Mouse (Mus musculus) heart, embryonic 15.5 days (tissue): ENCODE measurements around the gene Atp2a2. TPM values are rescaled to one million over a fixed set of nuclear protein-coding genes. Genes with fewer than 3 reads are reported as not detected.
"Not testable (repeated sequence)": the region's sequence is repeated elsewhere in the genome, so short reads cannot be mapped to it uniquely, and the experiment has no call there.

ENCODE experiments used
- ATAC-seq: fragments of 200-750 bp; cut with Nextera tagmentation; replicated peaks from 2 replicates; pipeline ENCODE4 v1.8.0; 2017; ENCODE audit warnings: low read depth, moderate TSS enrichment; ENCODE audit not compliant: insufficient number of reproducible peaks, insufficient read depth, low FRiP score
- H3K27ac ChIP-seq: fragments of 300-500 bp; sonication (generic); 2 replicates; pipeline ENCODE4 v1.5.1; 2015; ENCODE audit warnings: mild to moderate bottlenecking, inconsistent platforms
- H3K27me3 ChIP-seq: fragments of 300-500 bp; sonication (generic); 2 replicates; pipeline ENCODE4 v1.6.1; 2015; ENCODE audit warnings: inconsistent platforms
- H3K36me3 ChIP-seq: fragments of 300-500 bp; sonication (generic); 2 replicates; pipeline ENCODE4 v1.6.1; 2015; ENCODE audit warnings: mild to moderate bottlenecking, inconsistent platforms
- H3K4me1 ChIP-seq: fragments of 300-500 bp; sonication (generic); replicated peaks from 2 replicates; pipeline ENCODE4 v1.6.1; 2015; ENCODE audit warnings: inconsistent platforms
- H3K4me2 ChIP-seq: fragments of 300-500 bp; sonication (generic); 2 replicates; pipeline ENCODE4 v1.6.1; 2015; ENCODE audit warnings: inconsistent platforms, mild to moderate bottlenecking, moderate library complexity
- H3K4me3 ChIP-seq: fragments of 300-500 bp; sonication (generic); 2 replicates; pipeline ENCODE4 v1.5.1; 2015; ENCODE audit warnings: mild to moderate bottlenecking, inconsistent platforms
- H3K9ac ChIP-seq: fragments of 300-500 bp; sonication (generic); 2 replicates; pipeline ENCODE4 v1.6.1; 2015; ENCODE audit warnings: mild to moderate bottlenecking, inconsistent platforms
- H3K9me3 ChIP-seq: fragments of 300-500 bp; sonication (generic); replicated peaks from 2 replicates; pipeline ENCODE4 v1.6.1; 2016; ENCODE audit warnings: inconsistent platforms
- WGBS: fragments of 180-500 bp; shearing (Covaris S2); methylation state at CpG from one replicate; pipeline ENCODE4 v1.1.7; 2015; ENCODE audit warnings: mixed read lengths; 5-methylcytosine and 5-hydroxymethylcytosine counted together
- polyA plus RNA-seq: library from polyadenylated mRNA; unstranded; fragments of >200 nt; fragmentation: Nextera tagmentation; extraction: Ambion mirVana; gene quantifications from 2 replicates; pipeline ENCODE4 v1.2.1, GENCODE M21; 2015

Gene Atp2a2
- polyA plus RNA-seq, 1 experiment from 2014 or later, result 288 TPM

DNA sequence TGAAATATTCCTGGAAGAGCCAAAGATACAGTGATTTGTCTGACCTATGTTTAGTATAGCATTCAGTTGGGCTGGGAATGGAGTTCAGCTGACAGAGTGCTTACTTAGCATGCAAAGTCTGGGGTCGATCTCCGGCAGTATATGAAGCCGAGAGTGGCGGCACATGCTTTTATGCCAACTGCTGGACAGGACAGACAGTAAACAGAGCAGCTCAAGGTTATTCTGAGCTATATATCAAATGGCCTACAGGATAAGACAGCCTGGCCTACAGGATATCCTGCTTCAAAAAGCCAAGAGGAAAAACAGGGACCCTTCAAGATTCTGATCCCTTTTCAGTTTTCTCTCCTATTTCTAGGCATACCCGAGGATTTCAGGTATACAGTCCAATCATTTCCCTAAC is 30.4 kb downstream of the Atp2a2 start:
- no peak; the same call in 1 of the 2 replicates for ATAC-seq
- H3K27me3 ChIP-seq, result no peaks in the 10 kb centered on the region
- H3K9ac ChIP-seq, result no peak overlapping the region
- no peak overlapping the region for H3K4me3 ChIP-seq
- no peaks in the 10 kb centered on the region for H3K9me3 ChIP-seq
- peak overlapping the region; percentile 61 for H3K27ac ChIP-seq
- peaks cover 91% of the 10 kb centered on the region for H3K36me3 ChIP-seq
- WGBS, result 45% methylated on average over 5 of the region's 5 CpGs
- no peak overlapping the region for H3K4me2 ChIP-seq
- H3K4me1 ChIP-seq, result peaks cover 44% of the 10 kb centered on the region

DNA sequence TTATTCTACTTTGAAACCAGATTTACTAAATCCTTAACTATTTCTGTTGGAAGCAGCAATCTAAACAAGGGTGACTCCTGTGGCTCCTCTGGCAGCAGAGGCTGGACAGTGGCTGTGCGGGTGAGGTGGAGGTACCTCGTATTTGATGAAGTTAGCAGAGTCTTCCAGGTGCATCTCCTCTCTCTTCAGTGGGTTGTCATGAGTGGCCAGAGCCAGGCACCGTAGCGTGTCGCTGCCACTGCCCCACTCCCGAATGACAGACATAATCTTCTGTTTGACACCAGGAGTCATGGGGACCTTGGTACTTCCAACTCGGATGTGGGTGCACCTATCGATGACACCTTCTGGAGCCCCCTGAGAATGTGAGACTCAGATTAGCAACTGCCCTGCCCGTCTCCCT is 40.6 kb downstream of the Atp2a2 start:
- Histone ChIP-seq H3K27ac (no peak overlapping the region), H3K4me2 (no peak overlapping the region), H3K27me3 (no peaks in the 10 kb centered on the region), H3K36me3 (peaks cover 100% of the 10 kb centered on the region), H3K9ac (no peak overlapping the region), H3K4me3 (no peak overlapping the region), H3K4me1 (no peaks in the 10 kb centered on the region), H3K9me3 (no peaks in the 10 kb centered on the region)
- WGBS, result 81% methylated on average over 9 of the region's 9 CpGs
- no peak for ATAC-seq

DNA sequence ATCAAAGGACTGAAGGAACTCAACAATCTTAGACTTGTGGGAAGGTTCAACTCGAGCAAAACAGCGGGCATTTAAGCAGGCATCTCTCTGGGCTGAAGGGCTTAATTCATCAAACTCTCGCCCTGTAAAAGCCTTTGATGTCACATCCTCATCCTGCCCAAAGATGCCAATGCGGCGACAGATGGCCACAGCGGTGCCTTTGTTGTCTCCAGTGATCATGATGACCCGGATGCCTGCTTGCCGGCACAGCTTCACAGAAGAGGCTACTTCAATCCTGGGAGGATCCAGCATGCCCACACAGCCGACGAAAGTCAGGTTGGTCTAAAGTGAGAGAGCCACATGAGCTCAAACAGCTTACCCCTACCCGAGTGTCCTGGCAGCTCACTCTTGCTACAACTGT is 41.4 kb downstream of the Atp2a2 start:
- Histone ChIP-seq H3K27ac (no peak overlapping the region), H3K4me1 (peaks cover under 1% of the 10 kb centered on the region; the same call in 1 of the 2 replicates), H3K9ac (no peak overlapping the region), H3K4me2 (no peak overlapping the region), H3K36me3 (peaks cover 100% of the 10 kb centered on the region), H3K4me3 (no peak overlapping the region), H3K9me3 (no peaks in the 10 kb centered on the region), H3K27me3 (no peaks in the 10 kb centered on the region)
- WGBS, result 79% methylated on average over 11 of the region's 11 CpGs
- no peak for ATAC-seq

DNA sequence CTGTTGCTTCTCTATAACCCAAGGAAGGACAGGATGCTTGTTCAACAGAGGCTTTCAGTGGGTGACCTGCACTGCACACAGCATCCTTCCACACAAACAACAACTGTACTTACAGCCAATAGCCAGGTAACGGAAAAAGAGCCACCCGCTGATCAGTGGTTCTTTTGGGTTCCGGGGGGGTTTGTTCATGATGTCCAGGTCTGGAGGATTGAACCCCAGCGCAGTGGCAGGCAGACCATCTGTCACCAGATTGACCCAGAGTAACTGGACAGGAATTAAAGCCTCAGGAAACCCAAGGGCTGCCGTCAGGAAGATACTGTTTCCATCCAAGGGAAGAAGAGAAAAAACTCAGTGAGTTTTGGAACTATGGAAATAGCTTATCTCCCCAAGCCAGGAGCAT is 42.7 kb downstream of the Atp2a2 start:
- WGBS, result 84% methylated on average over 5 of the region's 5 CpGs
- no peak for ATAC-seq
- H3K9me3 ChIP-seq, result no peaks in the 10 kb centered on the region

DNA sequence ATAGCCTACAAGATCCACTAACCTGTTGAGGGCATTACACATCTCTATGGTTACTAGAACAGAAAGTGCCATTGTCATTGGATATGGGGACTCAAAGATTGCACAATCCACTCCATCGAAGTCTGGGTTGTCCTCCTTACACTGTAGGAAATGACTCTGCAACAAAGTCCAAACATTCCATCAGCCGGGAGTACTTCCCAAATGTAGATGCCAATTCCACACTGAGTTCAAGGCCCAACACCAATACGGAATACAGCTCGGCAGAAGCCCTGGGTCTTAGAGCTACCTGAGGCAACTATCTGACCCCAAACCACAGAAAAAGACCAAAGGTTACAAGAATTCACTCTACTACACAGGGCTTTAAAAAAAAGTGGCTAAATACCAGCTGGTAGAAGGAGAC is 44.0 kb downstream of the Atp2a2 start:
- H3K4me3 ChIP-seq, result no peak overlapping the region
- H3K9ac ChIP-seq, result no peak overlapping the region
- H3K4me1 ChIP-seq, result peaks cover 21% of the 10 kb centered on the region
- WGBS, result 76% methylated on average over 4 of the region's 4 CpGs
- H3K9me3 ChIP-seq, result no peaks in the 10 kb centered on the region
- ATAC-seq, result no peak
- 0 out of 2 replicates have a peak overlapping the region, but pooled peaks have one; percentile 9 for H3K27ac ChIP-seq
- peaks cover 100% of the 10 kb centered on the region for H3K36me3 ChIP-seq
- H3K4me2 ChIP-seq, result no peak overlapping the region
- H3K27me3 ChIP-seq, result no peaks in the 10 kb centered on the region

More for the DNA sequence above, 42.7 kb downstream of the Atp2a2 start:
- Histone ChIP-seq H3K27me3 (no peaks in the 10 kb centered on the region), H3K9ac (no peak overlapping the region), H3K27ac (no peak overlapping the region), H3K36me3 (peaks cover 100% of the 10 kb centered on the region), H3K4me2 (no peak overlapping the region), H3K4me1 (peaks cover 13% of the 10 kb centered on the region), H3K4me3 (no peak overlapping the region)

DNA sequence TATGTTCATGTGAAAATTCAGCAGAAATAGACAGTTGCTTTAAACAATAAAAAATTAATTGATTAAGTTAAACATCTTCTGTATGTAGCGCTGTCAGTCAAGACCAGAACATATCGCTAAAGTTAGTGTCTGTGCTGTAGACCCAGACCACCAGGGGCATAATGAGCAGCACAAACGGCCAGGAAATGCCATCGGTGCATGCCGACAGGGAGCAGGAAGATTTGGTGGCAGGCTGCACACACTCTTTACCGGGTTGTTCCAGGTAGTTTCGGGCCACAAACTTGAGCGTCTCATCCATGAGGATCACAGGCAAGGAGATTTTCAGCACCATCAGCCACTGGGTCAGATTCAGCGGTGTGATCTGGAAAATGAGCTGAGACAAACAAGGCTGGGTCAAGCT is 45.0 kb downstream of the Atp2a2 start:
- H3K4me1 ChIP-seq, result peaks cover 26% of the 10 kb centered on the region
- H3K4me3 ChIP-seq, H3K9ac ChIP-seq, H3K9me3 ChIP-seq, H3K4me2 ChIP-seq, ATAC-seq, H3K27me3 ChIP-seq: not testable (repeated sequence)
- 0 out of 2 replicates have a peak overlapping the region, but pooled peaks have one; percentile 9 for H3K27ac ChIP-seq
- peaks cover 100% of the 10 kb centered on the region for H3K36me3 ChIP-seq
- 75% methylated on average over 9 of the region's 9 CpGs for WGBS

DNA sequence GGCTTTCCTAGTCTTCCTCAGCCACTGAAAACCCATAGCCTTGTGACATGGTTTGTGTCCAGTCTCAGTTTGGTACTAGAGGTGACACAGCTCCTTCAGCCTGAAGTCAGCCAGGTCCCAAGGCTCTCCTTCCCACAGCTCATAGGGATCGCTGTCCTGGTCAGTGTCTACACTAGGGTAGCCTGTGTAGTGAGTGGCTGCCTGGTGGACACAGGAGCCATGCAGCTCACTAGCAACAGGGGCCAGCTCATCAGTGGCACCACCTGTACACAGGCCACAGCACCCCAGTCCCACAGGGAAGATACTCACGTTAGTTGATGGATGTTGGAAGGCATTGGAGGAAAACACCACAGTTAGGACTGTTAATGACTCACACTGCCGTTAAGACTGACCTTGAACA is 46.4 kb downstream of the Atp2a2 start:
- 80% methylated on average over 3 of the region's 3 CpGs for WGBS
- Histone ChIP-seq H3K4me2 (no peak overlapping the region), H3K4me1 (peaks cover 36% of the 10 kb centered on the region), H3K4me3 (no peak overlapping the region), H3K27me3 (no peaks in the 10 kb centered on the region), H3K9ac (no peak overlapping the region), H3K9me3 (no peaks in the 10 kb centered on the region), H3K27ac (no peak overlapping the region), H3K36me3 (peaks cover 85% of the 10 kb centered on the region)
- ATAC-seq, result no peak

DNA sequence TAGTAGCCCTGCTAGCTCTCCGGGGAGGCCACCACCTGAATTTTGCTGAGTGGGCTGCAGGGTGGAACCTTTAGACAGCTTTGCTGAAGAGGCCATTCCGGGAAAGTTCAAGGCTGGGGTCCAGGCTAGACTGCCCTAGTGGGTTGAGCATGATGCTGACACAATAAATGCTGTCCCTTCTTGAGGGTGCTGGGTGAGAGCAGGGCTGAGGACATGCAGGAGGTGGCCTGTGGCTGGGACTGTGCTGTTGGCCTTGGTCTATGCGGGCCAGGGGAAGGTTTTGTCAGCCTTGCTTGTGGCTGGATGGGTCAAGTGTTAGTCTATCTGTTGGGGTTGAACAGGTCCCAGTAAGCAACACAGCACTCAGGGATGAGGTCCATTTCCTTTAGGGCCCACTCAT is 47.1 kb downstream of the Atp2a2 start:
- Histone ChIP-seq H3K9me3 (no peaks in the 10 kb centered on the region), H3K9ac (no peak overlapping the region), H3K4me2 (no peak overlapping the region), H3K4me3 (no peak overlapping the region), H3K36me3 (peaks cover 78% of the 10 kb centered on the region), H3K27ac (peak overlapping the region; percentile 63), H3K4me1 (peaks cover 36% of the 10 kb centered on the region), H3K27me3 (no peaks in the 10 kb centered on the region)
- ATAC-seq, result no peak
- WGBS, result 91% methylated on average over 3 of the region's 3 CpGs

DNA sequence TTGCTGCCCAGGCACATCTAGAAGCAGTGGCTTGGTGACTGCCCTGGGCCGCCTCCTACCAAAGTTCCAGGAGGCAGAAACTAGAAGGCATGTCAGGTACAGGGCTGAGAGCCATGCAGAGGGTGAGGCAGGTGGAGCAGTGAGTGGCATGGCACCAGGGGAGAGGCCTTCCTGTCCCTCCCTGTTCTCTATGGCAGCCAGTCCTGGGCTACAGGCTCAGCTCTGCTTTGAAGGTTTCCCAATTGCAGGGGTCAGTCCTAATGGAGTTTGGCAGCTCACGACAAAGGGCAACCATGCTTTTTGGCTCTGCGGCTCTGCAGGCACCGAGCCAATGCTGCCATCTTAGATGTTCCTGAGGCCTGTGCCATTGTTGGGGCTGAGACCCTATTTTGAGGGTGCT is 47.6 kb downstream of the Atp2a2 start:
- no peak overlapping the region for H3K4me2 ChIP-seq
- H3K27me3 ChIP-seq, result no peaks in the 10 kb centered on the region
- H3K4me1 ChIP-seq, result peaks cover 36% of the 10 kb centered on the region
- no peak overlapping the region for H3K4me3 ChIP-seq
- 75% methylated on average over 4 of the region's 4 CpGs for WGBS
- H3K9ac ChIP-seq, result no peak overlapping the region
- H3K9me3 ChIP-seq, result no peaks in the 10 kb centered on the region
- ATAC-seq, result no peak
- H3K27ac ChIP-seq, result peak overlapping the region; percentile 63
- H3K36me3 ChIP-seq, result peaks cover 73% of the 10 kb centered on the region

DNA sequence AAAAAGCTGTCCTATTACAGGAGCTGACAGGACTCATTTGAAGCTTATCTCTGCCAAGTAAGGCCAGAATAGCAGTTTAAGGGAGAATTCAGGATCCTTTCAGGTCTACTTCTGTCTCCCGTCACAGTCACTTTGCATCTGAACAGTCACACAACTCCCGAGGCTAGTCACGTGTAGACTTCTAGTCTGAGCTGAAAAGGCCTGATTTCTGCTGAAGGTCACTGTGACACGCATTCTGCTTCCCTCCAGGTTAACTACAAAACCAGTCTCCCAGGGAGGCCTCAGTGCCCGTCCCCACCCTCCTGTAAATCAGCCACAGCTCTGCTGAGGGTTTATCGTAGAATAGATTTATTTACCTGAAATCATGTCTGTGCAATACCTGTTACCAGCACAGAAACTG is 48.8 kb downstream of the Atp2a2 start:
- H3K36me3 ChIP-seq, result peaks cover 61% of the 10 kb centered on the region
- H3K27me3 ChIP-seq, result no peaks in the 10 kb centered on the region
- no peaks in the 10 kb centered on the region for H3K9me3 ChIP-seq
- H3K27ac ChIP-seq, result peak overlapping the region; percentile 63
- H3K9ac ChIP-seq, result no peak overlapping the region
- H3K4me1 ChIP-seq, result peaks cover 36% of the 10 kb centered on the region
- H3K4me3 ChIP-seq, result no peak overlapping the region
- no peak overlapping the region for H3K4me2 ChIP-seq
- WGBS, result 52% methylated on average over 6 of the region's 6 CpGs
- no peak for ATAC-seq

DNA sequence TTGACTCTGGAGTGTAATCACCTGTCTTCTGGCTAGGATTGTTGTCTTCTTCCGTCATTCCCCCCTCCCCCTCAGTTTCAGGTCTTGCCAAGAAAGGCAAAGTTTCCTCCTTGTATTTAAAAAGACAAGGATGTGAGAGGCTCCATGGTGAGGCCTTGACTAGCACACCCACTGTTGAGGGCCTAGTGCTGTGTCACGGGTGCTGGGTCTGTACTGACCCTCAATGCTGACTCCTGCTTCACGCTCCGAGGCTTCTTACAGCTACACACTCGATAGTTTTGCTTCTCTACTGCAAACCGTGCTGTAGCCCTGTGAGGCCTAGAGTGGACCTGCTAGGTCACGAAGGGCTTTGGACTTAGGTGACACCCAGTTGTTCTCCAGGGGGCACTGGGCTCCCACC is 49.8 kb downstream of the Atp2a2 start:
- peak overlapping the region; percentile 63 for H3K27ac ChIP-seq
- no peaks in the 10 kb centered on the region for H3K9me3 ChIP-seq
- ATAC-seq, result no peak
- H3K4me2 ChIP-seq, result no peak overlapping the region
- no peak overlapping the region for H3K4me3 ChIP-seq
- H3K36me3 ChIP-seq, result peaks cover 51% of the 10 kb centered on the region
- H3K27me3 ChIP-seq, result no peaks in the 10 kb centered on the region
- peaks cover 36% of the 10 kb centered on the region for H3K4me1 ChIP-seq
- H3K9ac ChIP-seq, result no peak overlapping the region
- WGBS, result 65% methylated on average over 7 of the region's 7 CpGs

DNA sequence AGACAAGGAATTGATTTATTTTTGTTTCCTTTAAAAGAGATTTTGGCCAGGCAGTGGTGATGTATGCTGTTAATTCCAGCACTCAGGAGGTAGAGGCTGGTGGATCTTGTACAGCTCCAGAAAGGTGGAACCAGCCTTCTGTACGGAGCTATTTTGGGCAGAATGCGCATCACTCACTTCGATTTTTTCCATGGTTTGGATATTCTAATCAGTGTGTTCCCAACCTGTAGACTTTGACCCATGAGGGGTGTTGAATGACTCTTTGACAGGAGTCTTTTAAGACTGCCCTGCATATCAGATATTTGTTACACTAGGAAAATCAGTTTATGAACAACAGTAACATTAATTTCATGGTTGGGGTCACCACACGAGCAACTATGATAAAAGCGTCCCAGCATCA is 50.7 kb downstream of the Atp2a2 start:
- Histone ChIP-seq H3K4me2 (no peak overlapping the region), H3K4me3 (no peak overlapping the region), H3K9me3 (no peaks in the 10 kb centered on the region), H3K27ac (peak overlapping the region; percentile 63), H3K27me3 (no peaks in the 10 kb centered on the region), H3K4me1 (peaks cover 36% of the 10 kb centered on the region), H3K9ac (no peak overlapping the region), H3K36me3 (peaks cover 43% of the 10 kb centered on the region)
- ATAC-seq, result no peak
- WGBS, result 68% methylated on average over 5 of the region's 5 CpGs
